Comparison of ENCODE assay signal across 11 mouse cellular contexts in the genomic region with DNA sequence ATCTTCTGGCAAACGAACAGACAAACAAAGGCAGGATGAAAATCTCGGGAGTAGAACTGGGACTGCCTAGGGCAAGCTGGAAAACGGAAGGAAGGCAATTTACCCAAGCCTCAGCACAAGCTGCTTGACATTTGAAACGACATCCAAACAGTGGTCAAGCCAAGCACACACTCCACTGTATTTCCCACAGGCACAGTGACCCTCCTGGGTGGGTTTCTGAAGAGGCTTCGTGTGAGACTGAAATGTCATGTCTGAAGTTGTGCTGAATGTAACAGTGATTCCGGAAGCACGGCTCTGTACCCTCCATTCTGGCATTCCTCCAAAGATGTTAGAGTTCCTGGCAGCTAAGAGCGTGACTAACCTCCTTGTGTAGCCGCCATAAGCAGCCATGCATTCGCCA. TPM values are rescaled to one million over a fixed set of nuclear protein-coding genes. Genes with fewer than 3 reads are reported as not detected.
DNase-seq lines count a peak whose midpoint lies in the region; ATAC-seq and TF ChIP-seq lines count a peak whose summit lies in the region.
"Had no signal": no experiment of that assay in that cellular context is flagged by ENCODE, and none has a peak within 500 bp of the region (broad histone marks: within the 10 kb centered on the region; RNA-seq: fewer than 3 reads in every experiment).

No protein-coding gene starts in this region.

- peak; percentile 65 for ATAC-seq in forebrain, embryonic 14.5 days
- no peak for ATAC-seq in forebrain, embryonic 12.5 days (ENCODE audit: low FRiP score)
- peak; percentile 82 for ATAC-seq in Patski
- ATAC-seq in hindbrain, embryonic 16.5 days: peak; percentile 90

- H3K4me3 ChIP-seq in forebrain, embryonic 14.5 days (ENCODE audit: low read depth, low read length): no peak overlapping the region
- no peak overlapping the region for H3K4me3 ChIP-seq in forebrain, embryonic 12.5 days (replicated peaks)
- H3K4me3 ChIP-seq in hindbrain, embryonic 16.5 days (ENCODE audit: low read length): no peak overlapping the region
- H3K4me3 ChIP-seq: heart, embryonic 10.5 days; megakaryocyte, embryonic 14.5 days had no signal

- TF ChIP-seq CTCF in Patski (IDR thresholded peaks at IDR 0.05): no peak

- POLR2A ChIA-PET in Patski (lab: Charles Lee): no interaction called here

- H3K4me2 ChIP-seq in forebrain, embryonic 14.5 days (ENCODE audit: low read length): no peak overlapping the region
- H3K4me2 ChIP-seq in forebrain, embryonic 12.5 days: no peak overlapping the region
- H3K4me2 ChIP-seq in hindbrain, embryonic 16.5 days (ENCODE audit: low read length): no peak overlapping the region

- H3K9me3 ChIP-seq in forebrain, embryonic 14.5 days (replicated peaks; ENCODE audit: control insufficient read depth, low read length): no peaks in the 10 kb centered on the region
- no peaks in the 10 kb centered on the region for H3K9me3 ChIP-seq in forebrain, embryonic 12.5 days
- no peaks in the 10 kb centered on the region for H3K9me3 ChIP-seq in hindbrain, embryonic 16.5 days (ENCODE audit: control insufficient read depth, low read length)
- H3K9me3 ChIP-seq: heart, embryonic 10.5 days; megakaryocyte, embryonic 14.5 days had no signal

- DNase-seq in forebrain, embryonic 14.5 days (ENCODE audit: low spot score): peak; percentile 78
- peak; percentile 16 to 19 for DNase-seq in layer of hippocampus, postnatal 10 days (ENCODE audit: low spot score in 2 of 2)
- no peak for DNase-seq in layer of hippocampus, postnatal 36 days
- DNase-seq in Patski (ENCODE audit: low read depth, low spot score) (peak; percentile 92), liver (no peak)
- DNase-seq in thymus, postnatal 14 days: no peak
- DNase-seq: thymus, postnatal 25 days had no signal

- H3K36me3 ChIP-seq in forebrain, embryonic 14.5 days (ENCODE audit: control insufficient read depth, insufficient read depth, low read length): no peaks in the 10 kb centered on the region
- H3K36me3 ChIP-seq in forebrain, embryonic 12.5 days (replicated peaks): no peaks in the 10 kb centered on the region
- H3K36me3 ChIP-seq in hindbrain, embryonic 16.5 days (ENCODE audit: control insufficient read depth, insufficient read depth, low read length): no peaks in the 10 kb centered on the region
- H3K36me3 ChIP-seq: heart, embryonic 10.5 days had no signal

- CTCF ChIA-PET in Patski (lab: Charles Lee): interaction anchor here (1.3 kb wide), 1 partner anchor 10 kb away, joined by 3 read pairs; no protein-coding TSS in a partner anchor

- peak overlapping the region; percentile 21; the same call in 1 of the 2 replicates for H3K27ac ChIP-seq in forebrain, embryonic 14.5 days (ENCODE audit: low read depth, low read length)
- no peak overlapping the region for H3K27ac ChIP-seq in forebrain, embryonic 12.5 days
- H3K27ac ChIP-seq in hindbrain, embryonic 16.5 days (ENCODE audit: low read depth, low read length): no peak overlapping the region; the same call in 1 of the 2 replicates
- H3K27ac ChIP-seq: heart, embryonic 10.5 days had no signal

- no peaks in the 10 kb centered on the region for H3K4me1 ChIP-seq in forebrain, embryonic 14.5 days (ENCODE audit: control insufficient read depth, insufficient read depth, low read length)
- 0 out of 2 replicates have a peak, but pooled peaks cover 6% of the 10 kb centered on the region for H3K4me1 ChIP-seq in forebrain, embryonic 12.5 days
- H3K4me1 ChIP-seq in hindbrain, embryonic 16.5 days (ENCODE audit: control insufficient read depth, insufficient read depth, low read depth, low read length): no peaks in the 10 kb centered on the region

- in situ Hi-C loops in Patski (cut with MboI; ENCODE audit: low pct_unique_long_range_greater_than_20kb): no loop called here

- H3K9ac ChIP-seq in forebrain, embryonic 14.5 days (ENCODE audit: low read length): no peak overlapping the region
- H3K9ac ChIP-seq in forebrain, embryonic 12.5 days: no peak overlapping the region
- no peak overlapping the region for H3K9ac ChIP-seq in hindbrain, embryonic 16.5 days (ENCODE audit: low read depth, low read length)

- WGBS in forebrain, embryonic 14.5 days: 52% methylated on average over 10 of the region's 10 CpGs
- 78% methylated on average over 10 of the region's 10 CpGs for WGBS in forebrain, embryonic 12.5 days
- WGBS in hindbrain, embryonic 16.5 days: 44% methylated on average over 10 of the region's 10 CpGs

- H3K27me3 ChIP-seq in forebrain, embryonic 14.5 days (replicated peaks; ENCODE audit: control insufficient read depth, insufficient read depth, low read length): no peaks in the 10 kb centered on the region
- no peaks in the 10 kb centered on the region for H3K27me3 ChIP-seq in forebrain, embryonic 12.5 days
- H3K27me3 ChIP-seq in Patski: no peaks in the 10 kb centered on the region
- H3K27me3 ChIP-seq in hindbrain, embryonic 16.5 days (replicated peaks; ENCODE audit: control insufficient read depth, insufficient read depth, low read length): no peaks in the 10 kb centered on the region

RNA-seq across cellular contexts. Expression of gene Gm5105, which starts 28.5 kb away (rescaled TPM):
- not detected in 2 replicates for polyA plus RNA-seq in forebrain, embryonic 14.5 days (2014; fragmentation: Nextera tagmentation; extraction: Ambion mirVana)
- polyA plus RNA-seq in forebrain, embryonic 12.5 days (2016; fragmentation: Nextera tagmentation; extraction: Ambion mirVana): not detected in 2 replicates
- under 1 TPM in 1 of 2 experiments, not detected in 1; 0.20 TPM for total RNA-seq in layer of hippocampus, postnatal 10 days (2021)
- under 1 TPM in 1 of 2 experiments, not detected in 1; 0.30 TPM for total RNA-seq in layer of hippocampus, postnatal 36 days (2021)
- polyA plus RNA-seq in Patski (2021): 0.06 TPM
- polyA plus RNA-seq in hindbrain, embryonic 16.5 days (2015; fragmentation: Nextera tagmentation; extraction: Ambion mirVana): 0.10 and 0.20 TPM in 2 replicates
- polyA plus RNA-seq: heart, embryonic 10.5 days had no signal

RNA-seq across cellular contexts. Expression of gene 1110002E22Rik, which starts 30.9 kb away (rescaled TPM):
- 0.03 and 0.04 TPM in 2 replicates for polyA plus RNA-seq in forebrain, embryonic 14.5 days (2014; fragmentation: Nextera tagmentation; extraction: Ambion mirVana)
- 0.03 and 0.08 TPM in 2 replicates for polyA plus RNA-seq in forebrain, embryonic 12.5 days (2016; fragmentation: Nextera tagmentation; extraction: Ambion mirVana)
- total RNA-seq in layer of hippocampus, postnatal 10 days (2021): 1 to 10 TPM; 1.3 TPM
- 1 to 10 TPM; 1.7 to 2.5 TPM for total RNA-seq in layer of hippocampus, postnatal 36 days (2021)
- polyA plus RNA-seq in Patski (2021): 0.67 TPM
- 0.06 and 0.40 TPM in 2 replicates for polyA plus RNA-seq in hindbrain, embryonic 16.5 days (2015; fragmentation: Nextera tagmentation; extraction: Ambion mirVana)

RNA-seq across cellular contexts. Expression of gene Trmt10a, which starts 47.5 kb away (rescaled TPM):
- 6.0 and 9.5 TPM in 2 replicates for polyA plus RNA-seq in forebrain, embryonic 14.5 days (2014; fragmentation: Nextera tagmentation; extraction: Ambion mirVana)
- 13.7 and 14.5 TPM in 2 replicates for polyA plus RNA-seq in forebrain, embryonic 12.5 days (2016; fragmentation: Nextera tagmentation; extraction: Ambion mirVana)
- total RNA-seq in layer of hippocampus, postnatal 10 days (2021): 1 to 10 TPM; 8.0 to 9.3 TPM
- total RNA-seq in layer of hippocampus, postnatal 36 days (2021): 1 to 10 TPM; 3.9 to 5.1 TPM
- 17.0 TPM for polyA plus RNA-seq in Patski (2021)
- 6.4 and 7.9 TPM in 2 replicates for polyA plus RNA-seq in hindbrain, embryonic 16.5 days (2015; fragmentation: Nextera tagmentation; extraction: Ambion mirVana)

RNA-seq across cellular contexts. Expression of gene Mttp, which starts 49.0 kb away (rescaled TPM):
- polyA plus RNA-seq in forebrain, embryonic 14.5 days (2014; fragmentation: Nextera tagmentation; extraction: Ambion mirVana): 7.5 and 8.6 TPM in 2 replicates
- 13.4 and 14.1 TPM in 2 replicates for polyA plus RNA-seq in forebrain, embryonic 12.5 days (2016; fragmentation: Nextera tagmentation; extraction: Ambion mirVana)
- total RNA-seq in layer of hippocampus, postnatal 10 days (2021): 1 to 10 TPM; 4.3 to 5.3 TPM
- total RNA-seq in layer of hippocampus, postnatal 36 days (2021): 1 to 10 TPM; 6.0 to 6.8 TPM
- 7.9 TPM for polyA plus RNA-seq in Patski (2021)
- polyA plus RNA-seq in hindbrain, embryonic 16.5 days (2015; fragmentation: Nextera tagmentation; extraction: Ambion mirVana): 8.4 and 8.5 TPM in 2 replicates

Comparison
In these comparisons a context has a peak if more than half of its experiments do, and no peak if none do; other contexts are left out.
1. DNase-seq: peak in forebrain, embryonic 14.5 days (single experiment), layer of hippocampus, postnatal 10 days (2 of 2) and Patski (single experiment); none in layer of hippocampus, postnatal 36 days (0 of 2), thymus, postnatal 14 days (single experiment) and liver (single experiment).